Mouse (Mus musculus) liver, embryonic 14.5 days (tissue): ENCODE results near the gene Pex11b.

Experiments
- CTCF ChIP-seq: IDR thresholded peaks from 2 replicates; pipeline ENCODE4 v1.5.1; 2016; ENCODE audit warnings: antibody characterized with exemption, low read depth, control low read depth
- EP300 ChIP-seq: IDR thresholded peaks from 2 replicates; pipeline ENCODE4 v1.6.1; 2016; ENCODE audit warnings: antibody characterized with exemption, low read depth

- TF ChIP-seq EP300 (no peak), CTCF (no peak)
These were observed 12.0 kb upstream of the Pex11b start for GRCm38 (mm10) chr3:96623201-96623600.
